Mouse (Mus musculus): Measurements from ENCODE around the gene Tdrd1. TPM values are rescaled to one million over a fixed set of nuclear protein-coding genes. Genes with fewer than 3 reads are reported as not detected.
"Not testable (repeated sequence)": the region's sequence is repeated elsewhere in the genome, so short reads cannot be mapped to it uniquely, and the experiment has no call there.

The Tdrd1 gene
- polyA plus RNA-seq (2012; ENCODE audit: insufficient read depth, insufficient read length, missing spikeins), result not detected in 2 replicates

DNA sequence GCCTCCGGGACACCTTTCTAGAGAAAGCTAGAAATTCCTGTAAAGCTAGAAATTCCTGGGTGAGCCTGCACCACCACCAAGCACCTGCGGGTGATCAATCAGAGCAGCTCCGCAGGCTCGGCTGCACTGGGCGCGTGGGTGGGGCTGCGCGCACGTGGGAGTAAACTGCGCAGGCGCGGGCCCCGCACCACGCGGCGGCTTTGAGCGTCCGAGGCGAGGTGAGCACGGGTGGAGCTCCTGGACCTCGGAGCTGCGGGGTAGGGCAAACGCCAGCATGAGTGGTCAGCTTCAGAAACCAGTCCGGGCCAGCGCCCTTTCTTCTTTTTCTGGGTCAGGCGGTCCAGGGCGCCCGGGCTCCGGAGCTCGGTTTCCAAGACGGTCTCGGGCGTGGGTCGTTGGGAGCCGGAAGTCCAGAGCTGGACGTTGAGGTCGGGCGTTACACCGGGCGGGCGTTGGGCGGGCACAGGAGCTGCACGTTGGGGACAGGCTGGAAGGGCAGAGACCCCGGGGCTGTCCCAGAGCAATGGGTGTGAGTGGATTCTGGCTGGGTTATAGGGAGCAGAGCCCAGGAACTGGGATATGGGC, at the start of gene Tdrd1:
Tdrd1 (plus strand) TSS at position 163 of the 585 bp plus-strand sequence.
- peaks cover 1% of the 10 kb centered on the region; the same call in 1 of the 2 replicates for H3K4me1 ChIP-seq (ENCODE audit: control insufficient read depth, insufficient read depth, insufficient read length, low read length)
- no peak within 1 kb of the TSS for H3K4me3 ChIP-seq (ENCODE audit: insufficient read depth, low read depth, low read length)
- no peak within 1 kb of the TSS for H3K27ac ChIP-seq (replicated peaks; ENCODE audit: low read depth, low read length)

- H3K4me1 ChIP-seq (ENCODE audit: control insufficient read depth, insufficient read depth, insufficient read length, low read length), result 0 out of 2 replicates have a peak, but pooled peaks cover 2% of the 10 kb centered on the region
- no peak overlapping the region for H3K27ac ChIP-seq (replicated peaks; ENCODE audit: low read depth, low read length)
- H3K4me3 ChIP-seq (ENCODE audit: insufficient read depth, low read depth, low read length), result no peak overlapping the region
Measured at GRCm38 (mm10) chr19:56776719-56777382, 49.2 kb upstream of the Tdrd1 start.

- H3K4me1 ChIP-seq (ENCODE audit: control insufficient read depth, insufficient read depth, insufficient read length, low read length); H3K27ac ChIP-seq (replicated peaks; ENCODE audit: low read depth, low read length); H3K4me3 ChIP-seq (ENCODE audit: insufficient read depth, low read depth, low read length): not testable (repeated sequence)
Measured at GRCm38 (mm10) chr19:56778532-56778931, 47.5 kb upstream of the Tdrd1 start.

DNA sequence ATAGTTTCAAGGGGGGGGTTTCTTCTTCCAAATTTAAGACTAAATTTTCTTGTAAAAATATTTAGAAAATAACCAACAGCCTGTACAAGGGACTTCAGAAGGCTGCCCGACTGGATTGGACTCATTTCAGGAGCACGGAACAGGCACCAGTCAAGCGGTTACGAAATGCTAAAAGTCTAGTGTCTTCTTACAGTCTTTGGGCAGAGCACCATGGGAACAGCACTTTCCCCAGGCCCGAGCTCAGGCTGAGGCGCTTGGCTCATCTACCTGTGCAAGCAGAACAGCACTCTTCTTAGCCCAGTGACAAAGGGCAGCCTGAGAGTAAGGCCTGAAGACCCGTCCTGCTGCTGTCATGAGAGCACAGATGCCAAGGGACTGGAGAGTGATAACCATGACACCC, 38.1 kb upstream of the Tdrd1 start:
- Histone ChIP-seq H3K4me1 (ENCODE audit: control insufficient read depth, insufficient read depth, insufficient read length, low read length) (no peaks in the 10 kb centered on the region), H3K4me3 (ENCODE audit: insufficient read depth, low read depth, low read length) (no peak overlapping the region), H3K27ac (replicated peaks; ENCODE audit: low read depth, low read length) (no peak overlapping the region)

GRCm38 (mm10) chr19:56788952-56789351, 37.1 kb upstream of the Tdrd1 start:
- H3K27ac ChIP-seq (replicated peaks; ENCODE audit: low read depth, low read length), result no peak overlapping the region
- no peak overlapping the region for H3K4me3 ChIP-seq (ENCODE audit: insufficient read depth, low read depth, low read length)
- no peaks in the 10 kb centered on the region for H3K4me1 ChIP-seq (ENCODE audit: control insufficient read depth, insufficient read depth, insufficient read length, low read length)

GRCm38 (mm10) chr19:56797376-56797775, 28.6 kb upstream of the Tdrd1 start:
- H3K4me1 ChIP-seq (ENCODE audit: control insufficient read depth, insufficient read depth, insufficient read length, low read length), result no peaks in the 10 kb centered on the region
- H3K4me3 ChIP-seq (ENCODE audit: insufficient read depth, low read depth, low read length), result no peak overlapping the region
- no peak overlapping the region for H3K27ac ChIP-seq (replicated peaks; ENCODE audit: low read depth, low read length)

DNA sequence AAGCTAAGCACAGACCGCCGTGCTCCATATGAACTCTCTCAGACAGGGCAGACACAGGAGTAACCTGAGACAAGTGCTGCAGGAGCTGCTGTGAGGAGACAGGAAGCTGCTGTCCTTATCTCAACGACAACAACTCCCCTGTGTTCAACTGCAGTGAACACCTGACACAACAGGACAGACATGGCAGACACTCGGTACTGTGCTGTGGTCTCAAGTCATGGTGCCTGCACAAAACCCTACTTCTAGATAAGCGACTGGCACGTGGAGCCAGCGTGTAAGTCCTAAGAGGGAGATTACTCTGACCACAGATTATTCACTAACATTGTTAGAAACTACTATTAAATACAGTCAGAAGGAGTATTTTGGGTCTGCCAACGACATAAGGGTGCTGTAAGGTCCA, 25.8 kb upstream of the Tdrd1 start:
- Histone ChIP-seq H3K4me1 (ENCODE audit: control insufficient read depth, insufficient read depth, insufficient read length, low read length) (no peaks in the 10 kb centered on the region), H3K27ac (replicated peaks; ENCODE audit: low read depth, low read length) (no peak overlapping the region), H3K4me3 (ENCODE audit: insufficient read depth, low read depth, low read length) (no peak overlapping the region)

DNA sequence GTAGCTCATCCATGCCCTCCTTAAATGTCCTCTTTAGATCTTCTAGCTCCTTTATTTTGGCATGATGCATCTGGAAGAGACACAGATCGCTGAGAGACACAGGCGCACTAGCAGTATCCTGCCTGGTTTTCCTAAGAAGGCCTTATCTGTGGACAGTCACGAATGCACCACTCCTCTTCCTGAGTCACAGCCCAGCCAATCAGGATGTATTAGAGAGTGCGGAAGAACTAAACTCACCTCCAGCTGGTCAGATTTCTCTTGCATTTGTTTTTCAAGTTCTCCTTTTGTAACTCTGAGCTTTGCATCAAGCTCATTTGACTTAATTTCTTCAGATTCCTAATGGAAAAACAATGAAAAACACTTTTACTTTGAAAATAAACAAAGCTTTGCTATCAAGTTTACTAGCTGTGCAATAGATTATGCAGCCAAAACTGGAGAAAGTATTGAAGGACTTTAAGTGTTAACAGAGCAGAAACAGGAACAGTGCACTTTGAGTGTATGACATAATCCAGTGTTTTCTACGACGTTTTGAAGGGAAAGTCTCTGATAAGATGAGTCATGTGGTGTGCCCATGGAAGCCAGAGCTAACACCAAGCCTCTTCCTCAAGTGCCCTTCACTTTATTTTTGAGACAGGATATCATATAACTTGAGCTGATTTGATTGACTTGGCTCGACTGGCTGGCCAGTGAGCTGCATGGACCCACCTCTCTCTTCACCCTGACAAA, 24.9 kb upstream of the Tdrd1 start:
- Histone ChIP-seq H3K27ac (replicated peaks; ENCODE audit: low read depth, low read length) (no peak overlapping the region), H3K4me3 (ENCODE audit: insufficient read depth, low read depth, low read length) (no peak overlapping the region), H3K4me1 (ENCODE audit: control insufficient read depth, insufficient read depth, insufficient read length, low read length) (no peaks in the 10 kb centered on the region)

GRCm38 (mm10) chr19:56801656-56802351, 24.2 kb upstream of the Tdrd1 start:
- H3K27ac ChIP-seq (replicated peaks; ENCODE audit: low read depth, low read length), result no peak overlapping the region
- H3K4me3 ChIP-seq (ENCODE audit: insufficient read depth, low read depth, low read length), result no peak overlapping the region
- no peaks in the 10 kb centered on the region for H3K4me1 ChIP-seq (ENCODE audit: control insufficient read depth, insufficient read depth, insufficient read length, low read length)

DNA sequence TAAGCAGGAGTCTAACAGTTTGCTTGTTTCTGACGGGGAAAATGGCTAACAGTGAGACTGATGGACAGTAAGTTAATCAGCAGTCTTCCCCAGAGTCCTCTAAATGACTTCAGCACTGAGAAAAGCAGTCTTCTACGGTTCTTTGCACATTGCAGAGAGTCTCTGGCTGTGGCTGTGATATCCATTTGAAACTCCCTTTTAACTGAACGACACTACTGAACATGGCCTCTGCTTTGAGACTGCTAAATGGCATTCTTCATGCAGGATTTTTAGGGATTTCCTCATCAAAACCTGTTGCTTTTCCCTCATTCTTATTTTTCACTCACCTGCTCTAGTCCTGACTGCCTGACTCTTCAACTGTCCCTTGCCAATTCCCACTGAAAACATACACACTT, 23.7 kb upstream of the Tdrd1 start:
- Histone ChIP-seq H3K27ac (replicated peaks; ENCODE audit: low read depth, low read length) (no peak overlapping the region), H3K4me1 (ENCODE audit: control insufficient read depth, insufficient read depth, insufficient read length, low read length) (no peaks in the 10 kb centered on the region), H3K4me3 (ENCODE audit: insufficient read depth, low read depth, low read length) (no peak overlapping the region)

- no peaks in the 10 kb centered on the region for H3K4me1 ChIP-seq (ENCODE audit: control insufficient read depth, insufficient read depth, insufficient read length, low read length)
- H3K4me3 ChIP-seq (ENCODE audit: insufficient read depth, low read depth, low read length), result no peak overlapping the region
- H3K27ac ChIP-seq (replicated peaks; ENCODE audit: low read depth, low read length), result no peak overlapping the region
Measured at GRCm38 (mm10) chr19:56805366-56805765, 20.6 kb upstream of the Tdrd1 start.

DNA sequence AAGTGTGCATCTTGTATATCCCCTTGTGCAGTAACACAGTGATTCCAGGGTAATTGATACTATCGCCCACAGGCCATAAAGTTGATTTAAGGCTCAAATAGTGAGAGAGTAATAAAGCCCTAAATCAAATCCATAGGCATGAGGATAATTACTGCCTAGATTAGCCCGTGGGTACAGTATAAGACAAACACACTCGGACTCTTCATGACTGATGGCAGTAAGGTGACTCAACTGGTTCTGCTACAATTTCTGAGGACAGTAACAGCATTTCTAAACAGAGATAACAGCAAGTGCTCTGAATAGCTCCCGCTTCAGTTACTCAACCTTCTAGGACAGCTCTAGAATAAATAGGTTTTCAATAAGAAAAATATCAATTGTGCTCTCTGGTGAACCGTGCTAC, 18.9 kb upstream of the Tdrd1 start:
- H3K4me3 ChIP-seq (ENCODE audit: insufficient read depth, low read depth, low read length), result no peak overlapping the region
- no peaks in the 10 kb centered on the region for H3K4me1 ChIP-seq (ENCODE audit: control insufficient read depth, insufficient read depth, insufficient read length, low read length)
- no peak overlapping the region for H3K27ac ChIP-seq (replicated peaks; ENCODE audit: low read depth, low read length)

DNA sequence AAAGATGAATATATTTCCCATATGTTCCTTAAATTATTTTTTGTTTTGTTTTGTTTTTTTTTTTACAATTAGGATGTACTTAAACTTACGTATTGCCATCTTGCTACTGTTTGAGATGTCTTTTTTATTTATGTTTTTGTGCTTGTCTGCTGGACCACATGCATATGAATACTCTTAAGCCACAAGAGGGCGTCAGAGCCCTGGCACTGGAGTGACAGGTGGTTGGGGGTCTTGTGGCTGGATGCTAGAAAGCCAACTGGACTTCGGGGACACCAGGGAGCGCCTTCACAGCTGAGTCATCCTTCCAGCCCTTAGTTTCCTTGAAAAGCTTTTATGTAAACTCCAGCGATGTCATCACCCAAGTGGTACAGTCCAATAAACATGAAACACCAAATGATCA, 17.2 kb upstream of the Tdrd1 start:
- Histone ChIP-seq H3K27ac (replicated peaks; ENCODE audit: low read depth, low read length) (no peak overlapping the region), H3K4me3 (ENCODE audit: insufficient read depth, low read depth, low read length) (no peak overlapping the region), H3K4me1 (ENCODE audit: control insufficient read depth, insufficient read depth, insufficient read length, low read length) (no peaks in the 10 kb centered on the region)

DNA sequence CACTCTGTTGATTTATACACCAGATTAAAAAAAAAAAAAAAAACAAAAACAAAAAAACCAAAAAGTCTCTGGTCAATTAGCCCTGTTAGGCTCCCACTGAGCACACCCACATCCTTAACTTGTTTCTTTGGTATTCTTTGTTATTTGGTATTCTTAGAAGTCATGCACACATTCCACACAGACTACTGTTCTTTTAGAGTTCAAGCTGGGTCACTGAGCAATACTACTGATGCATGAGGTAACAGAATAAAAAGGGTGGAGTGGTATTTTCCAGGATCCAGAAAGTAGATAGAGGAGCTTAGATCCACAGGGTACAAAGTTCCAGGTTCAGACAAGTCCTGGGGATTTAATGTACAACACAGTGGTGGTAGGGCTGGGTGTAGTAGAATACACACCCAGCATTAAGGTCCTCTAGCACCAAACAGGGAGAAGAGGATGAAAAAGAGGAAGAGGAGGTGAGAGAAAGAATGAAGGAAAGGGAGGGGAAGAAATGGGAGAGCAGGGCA, 15.3 kb upstream of the Tdrd1 start:
- no peak overlapping the region for H3K4me3 ChIP-seq (ENCODE audit: insufficient read depth, low read depth, low read length)
- no peaks in the 10 kb centered on the region for H3K4me1 ChIP-seq (ENCODE audit: control insufficient read depth, insufficient read depth, insufficient read length, low read length)
- H3K27ac ChIP-seq (replicated peaks; ENCODE audit: low read depth, low read length), result no peak overlapping the region

DNA sequence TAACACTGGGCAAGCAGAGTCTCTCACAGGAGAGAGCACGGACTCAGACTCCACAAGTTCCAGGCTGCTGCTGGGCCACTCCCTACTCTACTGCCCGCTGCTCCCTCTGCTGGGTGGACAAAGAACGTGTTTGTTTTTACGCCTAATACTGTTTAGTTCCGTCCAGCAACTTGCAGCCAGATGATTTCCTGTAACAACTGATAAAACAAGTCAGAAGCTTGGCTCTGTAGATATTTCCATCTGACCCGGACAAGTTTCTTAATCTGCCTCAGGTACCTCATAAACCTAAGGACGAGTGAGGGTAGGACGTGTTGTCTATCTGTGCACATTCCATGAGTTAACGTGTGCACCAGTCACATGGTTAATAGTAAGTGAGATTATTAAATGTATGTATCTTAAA, 14.4 kb upstream of the Tdrd1 start:
- no peak overlapping the region for H3K27ac ChIP-seq (replicated peaks; ENCODE audit: low read depth, low read length)
- H3K4me1 ChIP-seq (ENCODE audit: control insufficient read depth, insufficient read depth, insufficient read length, low read length), result no peaks in the 10 kb centered on the region
- H3K4me3 ChIP-seq (ENCODE audit: insufficient read depth, low read depth, low read length), result no peak overlapping the region
